Mouse (Mus musculus) c-Kit-negative CD71-positive TER-119-positive erythroid progenitor cells, embryonic 14.5 days (primary cell): ENCODE measurements at regions not wholly inside any gene's neighbourhood (a gene's known extent, or its start where the extent isn't known, plus 50 kb on each side); places are given as distances from the start of the nearest gene placed in this dataset.

Experiments used
- DNase-seq: peaks from one replicate; pipeline ENCODE4 v3.0.0-alpha.2; 2013; ENCODE audit warnings: low read depth, low spot score

DNA sequence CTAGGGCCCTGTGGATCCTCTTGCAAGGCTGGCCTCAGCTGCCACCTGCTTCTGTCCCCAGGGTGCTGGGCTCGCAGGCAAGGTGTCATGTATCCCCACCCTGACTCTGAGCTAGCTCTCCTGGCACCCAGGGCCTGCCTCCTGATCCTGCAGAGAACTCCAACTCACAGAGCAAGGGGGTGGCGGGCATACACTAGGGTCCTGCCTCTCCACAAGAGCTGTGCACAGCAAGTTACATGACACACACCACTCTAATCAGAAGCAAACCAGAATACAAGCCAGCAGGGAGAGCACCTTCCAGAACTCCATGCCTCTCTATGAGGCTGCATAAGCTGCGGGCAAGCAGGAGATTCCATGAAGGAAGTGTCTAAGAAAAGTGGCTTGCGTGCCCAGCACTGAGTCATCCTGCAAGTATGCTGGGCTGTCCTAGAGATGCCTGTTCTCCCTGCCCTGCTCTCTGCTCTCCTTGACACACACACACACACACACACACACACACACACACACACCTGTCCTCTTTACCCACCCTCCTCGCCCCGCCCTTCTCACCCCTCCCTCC is 208.8 kb upstream of the Arid1b start:
- no peak for DNase-seq

DNA sequence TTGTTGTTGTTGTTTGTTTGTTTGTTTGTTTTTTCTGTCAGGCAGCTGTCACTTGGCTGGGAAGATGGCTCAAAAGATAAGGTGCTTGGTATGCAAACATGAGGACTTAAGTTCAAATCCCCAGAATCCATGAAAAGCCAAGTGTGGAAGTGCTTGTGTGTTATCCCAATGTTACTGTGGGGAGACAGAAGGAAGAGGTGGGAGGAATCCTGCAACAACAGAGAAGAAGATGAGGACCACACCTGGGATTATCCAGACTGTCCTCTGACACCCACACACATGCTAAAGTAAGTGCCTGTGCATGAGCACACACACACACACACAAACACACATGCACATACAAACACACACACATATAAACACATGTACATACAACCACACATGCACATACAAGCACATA is 207.6 kb upstream of the Arid1b start:
- no peak for DNase-seq

DNA sequence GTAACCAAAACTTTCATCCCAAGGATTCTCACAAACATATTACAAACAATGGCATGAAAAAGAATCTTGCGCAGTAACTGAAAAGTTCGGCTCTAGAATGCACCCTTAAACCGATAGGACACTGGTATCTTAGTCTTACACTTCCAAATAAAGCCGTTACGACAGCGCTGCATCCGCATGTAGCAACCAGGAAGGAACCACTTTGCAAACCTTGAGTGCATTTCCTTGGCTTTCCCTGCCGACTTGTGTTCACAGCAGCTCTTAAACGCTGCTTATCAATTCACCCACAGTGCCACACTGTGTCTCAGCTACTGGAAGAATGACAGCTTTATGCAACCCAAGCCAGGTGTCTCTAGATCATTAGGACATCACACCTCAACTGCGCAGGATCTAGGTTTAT is 202.3 kb upstream of the Arid1b start:
- DNase-seq, result no peak

DNA sequence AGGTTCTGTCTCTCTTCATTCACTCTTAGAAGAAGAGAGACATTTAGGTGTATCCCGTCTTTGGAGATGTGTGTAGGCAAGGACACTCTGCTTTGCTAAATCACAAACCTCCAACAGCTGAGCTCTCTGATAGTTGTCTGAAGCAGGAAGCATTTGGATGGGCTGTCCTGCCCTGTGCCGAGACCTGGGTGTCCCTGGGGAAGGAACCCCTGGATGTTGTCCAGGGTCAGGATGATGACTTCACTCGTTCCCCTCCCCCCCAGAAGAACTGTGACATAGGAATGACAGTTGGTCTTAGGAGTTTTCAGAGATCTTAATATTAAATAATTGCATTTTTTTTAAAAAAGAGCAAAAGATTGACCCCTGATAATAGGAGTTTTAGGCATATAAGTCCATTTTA is 197.9 kb upstream of the Arid1b start:
- no peak for DNase-seq

DNA sequence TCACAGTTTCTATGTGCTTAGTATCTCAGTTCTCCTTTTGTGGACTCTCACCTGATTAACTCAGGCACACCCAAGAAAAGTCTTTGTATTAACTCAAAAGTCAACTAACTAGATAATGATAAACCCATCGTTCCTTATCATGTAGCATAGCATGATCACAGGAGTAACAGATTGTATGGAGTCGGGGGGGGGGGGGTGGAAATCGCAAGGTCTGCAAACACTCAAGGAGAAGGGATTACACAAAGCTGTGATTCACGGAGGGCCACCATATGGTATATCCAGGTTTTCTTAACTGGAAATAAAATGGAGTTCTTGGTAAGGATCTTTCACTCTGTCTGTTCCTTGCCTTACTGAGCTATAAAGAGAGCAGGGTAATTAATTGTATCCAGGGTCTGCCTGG is 190.1 kb upstream of the Arid1b start:
- no peak for DNase-seq

DNA sequence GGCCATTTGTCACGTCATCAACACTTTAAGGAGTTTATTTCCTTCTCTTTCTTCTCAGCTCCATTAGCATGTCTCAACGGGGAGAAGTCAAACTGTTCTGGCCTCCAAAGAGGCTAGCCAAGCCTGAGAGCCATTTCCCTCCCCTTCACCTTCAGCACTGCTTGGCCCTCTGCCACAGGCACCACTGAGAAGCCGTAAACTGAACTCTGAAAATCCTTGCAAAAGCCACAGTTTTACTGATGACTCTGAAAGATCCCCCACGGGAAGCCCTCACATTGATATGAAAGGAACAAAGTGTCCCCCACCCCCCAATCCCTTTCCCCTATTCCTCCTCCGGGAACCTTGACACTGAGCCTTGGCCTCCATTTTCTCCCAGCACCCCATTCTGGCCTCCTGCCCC is 188.1 kb upstream of the Arid1b start:
- no peak for DNase-seq

DNA sequence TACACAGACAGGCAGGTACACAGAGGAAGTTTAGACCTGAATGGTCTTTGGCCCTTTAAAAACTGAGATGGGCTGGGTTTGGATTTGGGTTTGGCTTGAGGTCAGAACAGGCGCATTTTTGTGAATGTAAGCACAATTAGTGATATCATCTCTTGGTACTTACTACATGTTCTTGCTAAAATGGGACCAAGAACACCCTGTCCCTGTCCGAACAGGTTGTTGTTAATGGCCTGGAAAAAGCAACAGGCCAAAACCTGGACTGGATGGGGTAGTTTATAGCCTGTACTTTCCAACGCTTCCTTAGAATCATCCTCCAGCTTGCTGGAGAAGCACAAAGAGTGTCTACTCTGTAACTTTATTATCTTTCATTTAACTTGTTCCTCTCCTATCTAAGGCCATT is 185.2 kb upstream of the Arid1b start:
- no peak for DNase-seq

DNA sequence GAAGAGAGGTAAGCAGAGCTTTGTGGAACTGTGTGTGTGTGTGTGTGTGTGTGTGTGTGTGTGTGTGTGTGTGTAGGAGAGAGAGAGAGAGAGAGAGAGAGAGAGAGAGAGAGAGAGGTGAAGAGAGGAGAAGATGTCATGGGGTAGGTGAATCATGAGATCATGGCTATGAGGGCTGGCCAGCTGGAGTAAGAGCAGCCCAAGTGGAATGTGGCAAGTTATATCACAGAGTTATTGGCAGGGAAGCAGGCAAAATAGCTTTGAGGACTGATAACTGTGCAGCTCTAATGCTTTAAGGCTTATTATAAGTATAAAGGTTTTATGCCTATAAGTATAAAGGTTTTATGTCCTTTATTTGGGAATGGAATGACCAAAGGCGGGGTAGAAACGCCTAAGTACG is 180.9 kb upstream of the Arid1b start:
- DNase-seq, result no peak

DNA sequence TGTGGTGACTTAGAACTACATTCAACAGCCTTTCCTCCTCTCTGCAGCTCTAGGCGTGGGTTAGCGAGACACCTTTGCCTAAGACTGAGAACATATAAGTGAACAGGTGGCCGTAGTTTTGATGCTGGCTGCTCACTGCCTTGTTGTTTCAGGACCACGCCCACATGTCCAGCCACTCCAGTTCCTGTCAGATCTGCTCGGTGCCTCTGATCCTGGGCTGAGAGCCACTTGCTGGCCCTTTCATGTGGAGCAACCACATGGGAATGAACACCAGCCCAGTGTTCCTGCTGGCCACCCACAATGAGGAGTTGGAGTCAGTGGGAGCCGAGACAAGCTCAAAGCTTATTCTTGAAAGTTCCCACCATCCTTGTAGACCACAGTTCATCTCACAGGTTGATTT is 180.5 kb upstream of the Arid1b start:
- DNase-seq, result no peak

DNA sequence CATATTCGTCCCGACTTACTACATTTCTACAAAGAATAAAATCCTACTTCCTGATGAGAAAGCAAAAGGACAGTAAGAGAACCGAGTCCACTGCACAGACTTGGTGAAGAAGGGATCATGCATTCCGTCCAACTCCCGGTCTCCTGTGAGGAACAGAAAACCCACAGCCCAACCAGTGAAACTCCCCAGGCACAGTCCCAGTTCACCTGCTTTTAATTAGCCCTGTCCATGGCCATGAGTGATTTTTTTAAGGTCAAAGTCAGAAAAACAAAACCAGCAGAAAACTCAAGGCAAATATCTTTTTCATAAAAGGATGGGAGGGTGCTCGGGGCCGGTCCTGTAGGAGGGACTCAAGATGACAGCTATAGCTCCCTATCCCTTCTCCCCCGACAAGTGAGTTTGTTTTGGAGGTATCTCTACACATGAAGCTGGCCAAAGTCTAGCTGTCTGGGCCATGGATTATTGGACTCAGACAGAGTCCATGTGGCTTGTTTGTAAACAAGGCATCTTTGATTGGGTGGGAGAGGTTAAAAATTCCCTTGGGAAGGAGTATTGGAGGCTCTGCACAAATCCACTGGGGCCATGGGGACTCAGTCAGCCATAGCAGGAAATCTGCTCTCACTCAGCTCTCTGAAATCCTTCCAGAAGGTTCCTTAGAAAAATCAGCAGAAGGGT is 168.8 kb upstream of the Arid1b start:
- no peak for DNase-seq

DNA sequence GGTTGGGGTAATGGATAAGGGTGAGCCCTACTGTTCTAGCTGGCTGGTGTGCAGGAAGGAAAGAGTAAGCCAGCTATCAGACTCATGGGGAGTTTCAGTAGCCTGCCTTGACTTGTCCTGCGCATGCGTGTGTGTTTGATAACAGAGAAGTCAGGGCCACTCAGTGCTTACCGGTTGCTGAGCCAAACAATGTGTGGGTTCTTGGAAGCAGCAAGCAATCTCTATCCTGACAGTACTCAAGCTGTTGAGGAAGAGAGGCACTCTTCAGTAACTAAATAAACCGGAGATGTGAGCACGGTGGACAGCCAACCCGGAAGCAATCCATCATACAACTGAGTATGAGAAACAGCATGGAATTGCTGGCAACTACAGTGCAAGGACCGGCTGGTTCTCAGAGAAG is 160.1 kb upstream of the Arid1b start:
- DNase-seq, result no peak

DNA sequence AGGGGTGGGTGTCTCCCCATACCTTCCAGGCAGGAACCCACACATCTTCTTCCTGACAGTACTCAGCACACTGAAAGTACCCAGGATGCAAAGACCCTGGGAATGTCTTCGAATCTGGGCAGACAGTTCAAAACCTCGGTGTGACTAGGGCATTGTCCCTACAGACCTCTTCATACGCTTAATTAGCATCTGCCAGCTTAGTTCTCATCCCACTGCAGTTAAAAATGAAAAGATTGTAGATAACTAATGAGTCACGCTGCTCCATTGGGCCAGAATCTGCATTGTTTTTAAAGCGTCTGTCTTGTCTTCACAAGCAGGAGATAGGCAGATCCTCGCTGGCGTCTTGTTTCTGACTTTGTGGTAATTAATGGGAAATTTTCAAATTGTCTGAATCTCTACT is 159.6 kb upstream of the Arid1b start:
- no peak for DNase-seq

DNA sequence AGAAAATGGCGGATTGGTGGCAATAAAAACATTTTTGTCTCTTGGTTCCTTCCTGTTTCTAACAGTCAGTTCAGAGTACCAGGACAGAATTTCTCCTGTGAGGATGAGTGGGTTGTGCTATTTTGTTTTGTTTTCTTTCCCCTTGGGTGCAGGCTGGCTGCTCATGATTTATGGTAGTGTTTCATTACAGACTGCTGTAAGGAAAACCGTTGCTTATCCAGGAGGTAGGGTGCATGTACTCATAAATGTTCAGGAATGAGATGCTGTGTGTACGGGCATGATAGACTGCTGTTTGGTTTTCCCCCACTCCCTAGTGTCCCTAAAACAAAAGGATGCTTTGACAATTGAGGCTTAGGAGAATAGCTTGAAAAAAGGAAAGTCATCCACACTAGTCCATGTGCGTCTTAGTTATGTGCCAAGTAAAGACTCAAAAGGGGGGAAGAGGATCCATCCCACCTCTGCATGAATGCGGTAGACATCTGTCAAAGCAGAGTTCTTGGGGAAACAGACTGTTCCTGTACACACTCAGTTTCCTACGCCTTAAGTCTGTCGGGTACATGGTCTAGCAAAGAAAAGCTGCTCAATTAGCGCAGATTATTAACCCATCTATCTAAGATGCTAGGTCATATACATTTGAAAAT is 158.9 kb upstream of the Arid1b start:
- DNase-seq, result no peak

DNA sequence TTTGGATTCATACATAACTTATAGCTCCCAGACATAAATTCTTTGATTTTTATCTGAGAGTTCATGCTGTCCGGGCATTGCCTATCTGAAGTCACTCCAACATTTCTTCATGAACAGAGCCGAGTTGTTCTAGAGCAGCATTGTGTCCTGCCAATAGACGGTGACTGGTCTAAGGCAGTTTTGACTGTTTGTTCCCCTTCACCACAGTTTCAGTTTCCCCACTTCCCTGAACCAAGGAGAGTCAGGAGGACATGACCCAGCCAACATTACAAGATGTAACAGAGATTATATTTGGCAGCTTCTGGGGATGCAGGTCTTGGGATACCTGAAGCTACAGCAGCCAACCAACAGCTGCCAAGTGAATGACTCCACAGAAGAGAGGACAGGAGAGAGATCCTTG is 154.0 kb upstream of the Arid1b start:
- no peak for DNase-seq

DNA sequence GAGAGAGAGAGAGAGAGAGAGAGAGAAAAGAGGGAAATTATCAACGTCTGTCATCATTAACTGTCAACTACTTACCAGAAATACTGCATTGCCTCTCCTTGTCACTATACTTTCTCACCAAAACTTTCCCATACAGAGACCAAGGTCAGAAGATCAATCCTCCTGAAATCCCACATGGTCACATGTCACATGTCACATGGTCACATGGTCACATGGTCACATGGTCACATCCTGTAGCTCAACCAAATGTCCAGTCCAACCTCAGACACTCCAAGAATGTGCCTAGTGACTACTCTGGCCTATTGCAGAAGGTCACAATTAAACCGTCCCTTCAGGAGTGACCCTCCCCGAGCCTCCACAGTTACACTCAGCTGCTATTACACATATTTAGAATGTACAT is 135.8 kb upstream of the Arid1b start:
- DNase-seq, result no peak

DNA sequence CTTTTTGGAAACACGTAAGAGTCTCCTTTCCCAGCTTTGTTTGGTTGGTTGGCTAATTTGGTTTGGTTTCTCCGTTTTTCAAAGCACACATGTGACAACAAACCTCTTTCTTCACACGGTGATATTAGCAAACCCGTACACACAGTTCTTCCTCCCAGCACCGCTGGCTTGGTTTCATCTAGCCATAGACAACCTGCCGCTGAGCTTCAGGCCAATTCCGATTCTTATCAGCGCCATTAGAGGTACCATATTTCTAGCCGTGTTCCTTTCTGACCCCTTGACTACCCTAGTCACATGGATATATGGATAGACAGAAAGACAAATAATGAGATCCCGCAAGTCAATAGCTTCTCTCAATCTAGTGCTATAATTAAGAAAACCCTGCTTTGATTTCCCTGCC is 129.2 kb upstream of the Arid1b start:
- DNase-seq, result no peak

DNA sequence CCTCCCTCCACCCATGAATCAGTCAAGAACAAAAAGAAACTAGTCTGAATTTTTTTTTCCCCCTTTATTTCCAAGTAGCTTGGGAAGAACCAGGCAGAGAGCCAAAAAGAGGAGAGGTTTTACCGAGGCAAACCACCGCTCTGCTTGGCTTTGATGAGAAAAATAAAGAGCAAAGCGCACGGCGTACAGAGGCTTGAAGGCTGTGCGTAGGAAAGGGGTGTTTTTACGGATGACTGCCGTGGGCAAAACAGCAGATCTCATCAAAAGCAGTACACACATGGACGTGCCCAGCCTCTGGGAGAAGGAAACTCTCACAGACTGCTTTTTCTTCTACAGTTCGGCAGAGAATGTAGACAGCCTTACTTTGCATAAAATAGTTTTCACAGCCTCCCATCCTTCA is 128.5 kb upstream of the Arid1b start:
- DNase-seq, result no peak

DNA sequence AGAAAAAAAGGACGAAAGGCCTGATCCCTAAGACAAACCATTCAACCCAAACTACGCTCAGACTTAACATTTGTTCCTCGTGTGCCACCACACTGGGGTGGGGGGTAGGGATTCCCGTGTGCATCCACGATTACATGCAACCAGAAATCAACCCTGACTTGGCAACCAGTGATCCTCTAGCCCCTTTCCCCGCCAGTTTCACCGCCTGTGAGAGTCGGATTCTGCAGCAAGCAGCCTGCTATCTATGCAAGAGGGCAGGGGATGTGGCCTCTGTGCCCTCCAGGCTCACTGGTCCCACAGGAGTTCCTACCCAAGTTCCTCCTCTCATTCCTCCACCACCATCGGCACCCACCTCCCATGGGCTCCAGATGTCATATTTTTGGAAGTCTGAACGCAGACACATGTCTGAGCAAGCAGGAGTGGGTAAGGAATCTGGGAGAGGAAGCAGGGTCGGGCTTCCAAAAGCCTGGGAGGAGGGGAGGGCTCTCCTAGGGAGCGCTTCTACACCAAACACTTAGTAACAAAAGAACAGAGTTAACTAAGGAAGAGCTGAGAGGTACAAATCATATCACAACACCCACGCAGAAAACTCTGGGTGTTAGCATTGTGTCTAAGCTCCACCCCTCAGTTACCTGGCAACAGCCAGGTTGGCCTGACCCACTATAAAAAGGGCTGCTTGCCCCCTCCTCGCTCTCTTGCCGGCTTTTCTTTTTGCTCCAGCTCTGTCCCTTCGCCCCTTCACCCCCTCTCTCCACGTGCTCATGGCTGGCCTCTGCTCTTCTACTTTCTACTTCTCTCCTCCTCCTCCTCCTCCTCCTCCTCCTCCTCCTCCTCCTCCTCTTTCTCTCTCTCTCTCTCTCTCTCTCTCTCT is 127.9 kb upstream of the Arid1b start:
- no peak for DNase-seq

DNA sequence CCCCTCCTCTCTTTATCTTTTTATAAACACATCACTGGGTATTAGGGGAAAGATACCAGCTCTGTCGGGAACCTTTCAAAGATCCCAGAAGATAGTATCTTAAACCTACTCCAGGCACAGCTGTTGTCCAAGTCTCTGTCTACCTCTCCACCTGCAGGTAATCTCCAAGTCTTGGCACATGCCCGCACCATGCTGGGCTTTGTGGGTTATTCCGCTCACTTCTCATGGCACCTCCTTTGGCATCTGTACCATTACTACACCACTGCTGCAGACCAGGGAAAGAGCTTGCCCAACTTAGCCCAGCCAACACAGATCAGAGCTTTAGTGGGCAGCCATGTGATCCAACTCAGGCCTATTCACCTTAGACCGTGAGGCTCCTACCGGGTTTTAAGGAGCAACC is 127.0 kb upstream of the Arid1b start:
- DNase-seq, result no peak

DNA sequence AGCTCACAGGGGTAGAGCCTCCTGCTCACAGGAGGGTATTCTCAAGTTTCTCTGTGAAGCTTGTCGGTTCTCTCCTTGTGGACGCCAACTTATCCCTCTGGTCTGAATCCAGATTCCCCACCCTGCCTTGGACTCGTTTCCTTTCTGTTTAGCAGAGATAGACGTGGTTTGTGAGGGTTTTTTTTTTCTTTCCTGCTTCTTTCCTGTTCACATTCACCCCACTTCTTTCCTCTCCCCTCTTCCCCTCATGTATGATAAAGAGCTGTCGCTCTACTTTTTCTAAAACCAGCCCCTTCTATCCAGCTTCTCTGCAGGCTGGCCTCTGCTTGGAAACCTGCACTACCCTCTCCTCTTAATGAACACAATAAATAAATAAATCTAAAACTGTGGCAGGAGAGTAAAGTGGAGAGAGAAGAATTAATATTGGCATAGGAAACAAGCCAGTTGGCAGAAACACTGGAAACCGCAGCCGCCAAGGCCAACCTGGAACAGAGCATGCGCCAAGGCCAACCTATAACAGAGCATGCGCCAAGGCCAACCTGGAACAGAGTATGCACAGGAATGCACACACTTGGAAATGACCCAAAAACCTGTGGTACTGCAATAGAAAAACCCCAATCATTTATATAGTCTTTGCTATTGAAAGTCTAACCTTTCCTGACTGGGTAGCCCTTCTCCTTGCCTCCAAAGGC is 126.2 kb upstream of the Arid1b start:
- DNase-seq, result no peak

DNA sequence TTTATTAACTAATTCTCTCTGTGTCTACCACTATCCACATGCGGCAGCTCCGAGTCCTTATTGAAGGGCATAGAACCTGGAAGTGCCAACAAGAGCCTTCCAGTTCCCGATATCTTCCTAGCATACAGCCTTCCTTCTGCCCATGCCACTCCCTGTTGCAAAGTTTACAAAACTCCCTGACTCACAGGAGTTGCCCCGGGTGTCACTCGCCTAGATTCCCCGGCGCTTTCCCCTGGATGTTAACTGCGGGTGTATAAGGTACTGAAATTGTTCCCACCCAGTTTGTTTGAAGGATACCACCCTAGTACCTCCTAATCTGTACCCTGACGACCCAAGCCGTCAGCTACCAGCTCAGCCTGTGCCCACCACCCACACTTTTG is 125.7 kb upstream of the Arid1b start:
- DNase-seq, result no peak

DNA sequence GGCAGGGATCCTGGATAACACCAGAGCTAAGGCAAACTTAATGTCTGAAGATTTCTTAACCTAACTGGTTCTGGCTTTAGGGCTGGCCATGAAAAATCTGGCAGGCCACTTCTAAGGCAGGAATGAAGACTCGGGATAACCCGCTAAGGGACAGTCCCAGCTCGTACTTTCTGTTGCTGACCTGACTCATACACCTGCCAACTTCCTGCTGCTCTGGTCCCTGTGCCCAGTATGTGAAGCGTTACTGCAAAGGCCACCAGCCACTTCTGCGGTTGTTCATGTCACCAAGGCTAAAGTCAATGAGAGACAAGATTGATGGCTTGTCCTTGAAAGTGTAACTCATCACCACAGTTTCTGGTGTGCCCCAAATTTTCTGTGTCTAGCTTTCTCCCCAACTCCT is 125.3 kb upstream of the Arid1b start:
- DNase-seq, result no peak
